Mouse (Mus musculus) kidney, postnatal 36 days (tissue): Measurements from ENCODE around the gene Gab3.

Experiments
- DNase-seq, 2 experiments: peaks; one replicate each; pipeline ENCODE4 v3.0.0; 2021 to 2022; ENCODE audit warnings: mixed read lengths in 2 of 2

Gene Gab3

GRCm38 (mm10) chrX:75084774-75085508, at the start of gene Gab3:
TSS of gene Gab3 (minus strand) at chrX:75085458.
- peak; percentile 54 to 72 for DNase-seq

GRCm38 (mm10) chrX:75130467-75131160, 45.4 kb upstream of the Gab3 start, which contains the start of gene Mpp1:
TSS of gene Mpp1 (minus strand) at chrX:75131016.
- peak; percentile 85 to 88 for DNase-seq

- DNase-seq = no peak
Measured at GRCm38 (mm10) chrX:75129474-75129873, 44.2 kb upstream of the Gab3 start.

GRCm38 (mm10) chrX:75128333-75128980, 43.2 kb upstream of the Gab3 start:
- peak; percentile 41 to 68 for DNase-seq

GRCm38 (mm10) chrX:75126893-75127292, 41.6 kb upstream of the Gab3 start:
- DNase-seq = no peak

GRCm38 (mm10) chrX:75125606-75126005, 40.3 kb upstream of the Gab3 start:
- DNase-seq = peak in 1 of 2 experiments; percentile 54

- no peak for DNase-seq
Measured at GRCm38 (mm10) chrX:75115550-75115949, 30.3 kb upstream of the Gab3 start.

GRCm38 (mm10) chrX:75102293-75102692, 17.0 kb upstream of the Gab3 start:
- no peak for DNase-seq

- no peak for DNase-seq
Measured at GRCm38 (mm10) chrX:75098799-75099198, 13.5 kb upstream of the Gab3 start.

GRCm38 (mm10) chrX:75096163-75096770, 11.0 kb upstream of the Gab3 start:
- peak in 1 of 2 experiments; percentile 20 for DNase-seq

GRCm38 (mm10) chrX:75095369-75096162, 10.3 kb upstream of the Gab3 start, which contains the start of gene Dkc1:
TSS of gene Dkc1 (plus strand) at chrX:75095854.
- DNase-seq = peak; percentile 93 to 95

- no peak for DNase-seq
Measured at GRCm38 (mm10) chrX:75085654-75086053, 396 bp upstream of the Gab3 start.

GRCm38 (mm10) chrX:75083982-75084773, 1.1 kb downstream of the Gab3 start:
- DNase-seq = peak in 1 of 2 experiments; percentile 29

GRCm38 (mm10) chrX:75082351-75082750, 2.9 kb downstream of the Gab3 start:
- peak in 1 of 2 experiments; percentile 29 for DNase-seq

GRCm38 (mm10) chrX:75056120-75056775, 29.0 kb downstream of the Gab3 start:
- DNase-seq = no peak

- DNase-seq = peak; percentile 52 to 69
Measured at GRCm38 (mm10) chrX:75046921-75047635, 38.2 kb downstream of the Gab3 start.

- DNase-seq = peak; percentile 43 to 47
Measured at GRCm38 (mm10) chrX:75045931-75046330, 39.3 kb downstream of the Gab3 start.

GRCm38 (mm10) chrX:75044595-75044994, 40.7 kb downstream of the Gab3 start:
- peak; percentile 51 to 52 for DNase-seq

GRCm38 (mm10) chrX:75036626-75037025, 48.6 kb downstream of the Gab3 start:
- DNase-seq = no peak

- DNase-seq = peak in 1 of 2 experiments; percentile 3
Measured at GRCm38 (mm10) chrX:75035162-75035561, 50.1 kb downstream of the Gab3 start.
